Mouse (Mus musculus) CH12.LX (cell line): Measurements from ENCODE around the gene Dkk3. TPM values are rescaled to one million over a fixed set of nuclear protein-coding genes. Genes with fewer than 3 reads are reported as not detected.

Source experiments
- DNase-seq: peaks from one replicate; pipeline ENCODE4 v3.0.0-alpha.2; 2013; ENCODE audit errors: extremely low read depth
- H3K27ac ChIP-seq: 2 replicates; pipeline ENCODE4 v1.5.1; 2012; ENCODE audit warnings: low read depth, mild to moderate bottlenecking, control low read depth, moderate library complexity; ENCODE audit not compliant: insufficient read depth
- H3K27me3 ChIP-seq: replicated peaks from 2 replicates; pipeline ENCODE3; 2012; ENCODE audit warnings: inconsistent platforms
- H3K36me3 ChIP-seq, 2 experiments: replicated peaks in 1 of 2; 2 replicates each; pipeline versions ENCODE3 to v1.6.1; 2012; ENCODE audit warnings: inconsistent platforms in 1 of 2, low read length in 1 of 2, mild to moderate bottlenecking in 1 of 2, mixed read lengths in 1 of 2, moderate library complexity in 1 of 2; ENCODE audit not compliant: control insufficient read depth in 1 of 2, insufficient read depth in 1 of 2
- H3K4me1 ChIP-seq, 2 experiments: 2 replicates each; pipeline ENCODE4 v1.6.1; 2012; ENCODE audit warnings: inconsistent platforms in 1 of 2, moderate library complexity in 1 of 2; ENCODE audit not compliant: insufficient read depth in 2 of 2, control insufficient read depth in 1 of 2
- H3K4me2 ChIP-seq: 2 replicates; pipeline ENCODE4 v1.6.1; 2012; ENCODE audit warnings: low read depth, mild to moderate bottlenecking, control low read depth; ENCODE audit not compliant: poor library complexity, insufficient read depth, severe bottlenecking
- H3K4me3 ChIP-seq, 3 experiments: fragments of 150-350 bp in 1 of 3; sonication (generic) in 1 of 3; replicated peaks in 1 of 3; 2 replicates each; pipeline versions ENCODE3 to v1.5.1; 2011 to 2012; ENCODE audit warnings: low read depth in 2 of 3, low read length in 2 of 3, mild to moderate bottlenecking in 2 of 3, moderate library complexity in 2 of 3, control low read depth in 1 of 3, improper control_type of control experiment in 1 of 3, inconsistent platforms in 1 of 3, mixed read lengths in 1 of 3; ENCODE audit not compliant: poor library complexity in 1 of 3
- H3K79me2 ChIP-seq: replicated peaks from 2 replicates; pipeline ENCODE4 v1.6.1; 2012; ENCODE audit warnings: mild to moderate bottlenecking, moderate library complexity; ENCODE audit not compliant: control insufficient read depth, poor library complexity, insufficient read depth, severe bottlenecking; ENCODE audit errors: extremely low read depth
- H3K9ac ChIP-seq: 2 replicates; pipeline ENCODE4 v1.6.1; 2012; ENCODE audit warnings: low read depth, mild to moderate bottlenecking, control low read depth, moderate library complexity; ENCODE audit not compliant: insufficient read depth
- H3K9me3 ChIP-seq: replicated peaks from 2 replicates; pipeline ENCODE3; 2012; ENCODE audit warnings: low read length, inconsistent platforms, mixed read lengths
- BHLHE40 ChIP-seq: IDR thresholded peaks from 2 replicates; pipeline ENCODE4 v1.6.1; 2011; ENCODE audit warnings: mild to moderate bottlenecking, low read depth, low read length, improper control_type of control experiment
- CHD1 ChIP-seq: IDR thresholded peaks from 2 replicates; pipeline ENCODE4 v1.6.1; 2012; ENCODE audit warnings: low read depth, low read length, improper control_type of control experiment, inconsistent platforms
- CHD2 ChIP-seq: IDR thresholded peaks from 2 replicates; pipeline ENCODE4 v1.6.1; 2011; ENCODE audit warnings: low read length, improper control_type of control experiment
- E2F4 ChIP-seq: IDR thresholded peaks from 2 replicates; pipeline ENCODE4 v1.6.1; 2011; ENCODE audit warnings: low read depth, low read length, improper control_type of control experiment; ENCODE audit not compliant: insufficient replicate concordance
- EP300 ChIP-seq: IDR thresholded peaks from 2 replicates; pipeline ENCODE4 v1.6.1; 2011; ENCODE audit warnings: low read length, improper control_type of control experiment
- ETS1 ChIP-seq: conservative IDR thresholded peaks from 2 replicates; pipeline ENCODE4 v1.6.1; 2012; ENCODE audit warnings: low read depth, mild to moderate bottlenecking, inconsistent platforms, low read length, improper control_type of control experiment, moderate library complexity
- HCFC1 ChIP-seq: IDR thresholded peaks from 2 replicates; pipeline ENCODE4 v1.6.1; 2012; ENCODE audit warnings: low read depth, mild to moderate bottlenecking, inconsistent platforms, low read length, improper control_type of control experiment
- IRF4 ChIP-seq: IDR thresholded peaks from 2 replicates; pipeline ENCODE4 v1.6.1; 2014; ENCODE audit warnings: low read depth, mild to moderate bottlenecking, inconsistent platforms, low read length, improper control_type of control experiment
- JUND ChIP-seq: conservative IDR thresholded peaks from 2 replicates; pipeline ENCODE4 v1.6.1; 2011; ENCODE audit warnings: low read depth, low read length, improper control_type of control experiment
- MAFK ChIP-seq: IDR thresholded peaks from 2 replicates; pipeline ENCODE4 v1.6.1; 2011; ENCODE audit warnings: low read length, improper control_type of control experiment; ENCODE audit not compliant: insufficient replicate concordance
- MAX ChIP-seq: IDR thresholded peaks from 2 replicates; pipeline ENCODE4 v1.6.1; 2011; ENCODE audit warnings: low read length, improper control_type of control experiment
- MEF2A ChIP-seq: IDR thresholded peaks from 2 replicates; pipeline ENCODE4 v1.6.1; 2014; ENCODE audit warnings: low read depth, mild to moderate bottlenecking, inconsistent platforms, low read length, improper control_type of control experiment, borderline replicate concordance
- MYC ChIP-seq: IDR thresholded peaks from 2 replicates; pipeline ENCODE4 v1.6.1; 2011; ENCODE audit warnings: low read depth, mild to moderate bottlenecking, improper control_type of control experiment, low read length
- NELFE ChIP-seq: IDR thresholded peaks from 2 replicates; pipeline ENCODE4 v1.6.1; 2011; ENCODE audit warnings: low read depth, low read length, improper control_type of control experiment
- NRF1 ChIP-seq: IDR thresholded peaks from 2 replicates; pipeline ENCODE4 v1.6.1; 2014; ENCODE audit warnings: low read depth, mild to moderate bottlenecking, inconsistent platforms, low read length, improper control_type of control experiment, moderate library complexity
- POLR2A ChIP-seq: IDR thresholded peaks from 2 replicates; pipeline ENCODE4 v1.6.1; 2011; ENCODE audit warnings: low read depth, mild to moderate bottlenecking, improper control_type of control experiment, low read length
- POLR2AphosphoS2 ChIP-seq: IDR thresholded peaks from 2 replicates; pipeline ENCODE4 v1.6.1; 2011; ENCODE audit warnings: low read depth, low read length, improper control_type of control experiment
- RAD21 ChIP-seq: IDR thresholded peaks from 2 replicates; pipeline ENCODE4 v1.6.1; 2011; ENCODE audit warnings: low read depth, mild to moderate bottlenecking, low read length, improper control_type of control experiment, moderate library complexity
- RCOR1 ChIP-seq: conservative IDR thresholded peaks from 2 replicates; pipeline ENCODE4 v1.6.1; 2012; ENCODE audit warnings: low read depth, mild to moderate bottlenecking, inconsistent platforms, low read length, improper control_type of control experiment
- SMC3 ChIP-seq: IDR thresholded peaks from 2 replicates; pipeline ENCODE4 v1.6.1; 2011; ENCODE audit warnings: low read depth, low read length, improper control_type of control experiment
- UBTF ChIP-seq: IDR thresholded peaks from 2 replicates; pipeline ENCODE4 v1.6.1; 2012; ENCODE audit warnings: low read depth, mild to moderate bottlenecking, inconsistent platforms, low read length, improper control_type of control experiment, moderate library complexity
- USF2 ChIP-seq: conservative IDR thresholded peaks from 2 replicates; pipeline ENCODE4 v1.6.1; 2011; ENCODE audit warnings: low read depth, low read length, improper control_type of control experiment
- ZC3H11A ChIP-seq: IDR thresholded peaks from 2 replicates; pipeline ENCODE4 v1.6.1; 2012; ENCODE audit warnings: low read depth, mild to moderate bottlenecking, inconsistent platforms, low read length, improper control_type of control experiment
- ZNF384 ChIP-seq: IDR thresholded peaks from 2 replicates; pipeline ENCODE4 v1.6.1; 2012; ENCODE audit warnings: low read depth, low read length, improper control_type of control experiment, inconsistent platforms
- dilution Hi-C: fragments of 300-500 bp; cut with MboI; formaldehyde crosslinking; loops from 2 replicates; pipeline ENCODE4 v1.14.3; 2020; ENCODE audit warnings: low sequenced_read_pairs; ENCODE audit not compliant: extremely low pct_unique_long_range_greater_than_20kb, extremely low pct_ligation_motif_present
- in situ Hi-C: fragments of 300-500 bp; cut with MboI; formaldehyde crosslinking; loops from 3 replicates; pipeline ENCODE4 v1.14.3; 2019; ENCODE audit warnings: low sequenced_read_pairs, low pct_ligation_motif_present, low pct_unique_long_range_greater_than_20kb, mixed read lengths
- polyA plus RNA-seq: library from polyadenylated mRNA; unstranded; fragments of >175 nt; gene quantifications from 2 replicates; pipeline ENCODE4 v1.2.1, GENCODE M21; 2012; ENCODE audit warnings: low read depth; ENCODE audit not compliant: insufficient read length
- total RNA-seq, 2 experiments: library from RNA; depleted of rRNA; stranded (reverse); fragments of 300-350 nt in 1 of 2; fragments of >200 nt in 1 of 2; gene quantifications; 2 replicates each; pipeline ENCODE4 v1.2.3; 2012 to 2014

The Dkk3 gene
- total and polyA plus RNA-seq, 3 experiments: 0.38 to 0.55 (median 0.54) TPM

GRCm38 (mm10) chr7:112120861-112121810, 37.7 kb downstream of the Dkk3 start:
- no peak overlapping the region for H3K9ac ChIP-seq

GRCm38 (mm10) chr7:112119248-112119647, 39.6 kb downstream of the Dkk3 start:
- Histone ChIP-seq H3K27ac (no peak overlapping the region), H3K4me1 (peaks cover 0 to 28% of the 10 kb centered on the region in 2 experiments; a peak in 2 of 4 replicates), H3K4me3 (no peak overlapping the region), H3K79me2 (no peaks in the 10 kb centered on the region), H3K36me3 (no peaks in the 10 kb centered on the region), H3K9me3 (no peaks in the 10 kb centered on the region), H3K27me3 (no peaks in the 10 kb centered on the region), H3K9ac (no peak overlapping the region), H3K4me2 (no peak overlapping the region)
- dilution Hi-C loops (no loop called here), in situ Hi-C loops (no loop called here)
- no peak for DNase-seq
- TF ChIP-seq USF2 (no peak), ZC3H11A (no peak), ZNF384 (no peak), RCOR1 (no peak), UBTF (no peak), NRF1 (no peak), POLR2AphosphoS2 (no peak), MYC (no peak), ETS1 (no peak), EP300 (no peak), RAD21 (no peak), IRF4 (no peak), JUND (no peak), CHD1 (no peak)

More at GRCm38 (mm10) chr7:112120861-112121810, 37.7 kb downstream of the Dkk3 start:
- Histone ChIP-seq H3K79me2 (no peaks in the 10 kb centered on the region), H3K4me1 (peaks cover 0 to 43% of the 10 kb centered on the region in 2 experiments; a peak in 2 of 4 replicates), H3K9me3 (no peaks in the 10 kb centered on the region), H3K4me3 (no peak overlapping the region), H3K27ac (no peak overlapping the region), H3K36me3 (no peaks in the 10 kb centered on the region), H3K27me3 (no peaks in the 10 kb centered on the region), H3K4me2 (no peak overlapping the region)
- DNase-seq: no peak
- in situ Hi-C loops (no loop called here), dilution Hi-C loops (no loop called here)
- TF ChIP-seq MAX (no peak), SMC3 (no peak), MEF2A (no peak), CHD1 (no peak), EP300 (no peak), POLR2A (no peak), MYC (no peak), MAFK (no peak), ETS1 (no peak), CHD2 (no peak), NELFE (no peak), BHLHE40 (no peak), IRF4 (no peak), HCFC1 (no peak), POLR2AphosphoS2 (no peak), E2F4 (no peak)
